Mouse (Mus musculus) small intestine, adult 2 months (tissue): ENCODE results near the gene Bms1.

ENCODE experiments used
- CTCF ChIP-seq: fragments of 200-500 bp; IDR thresholded peaks from 2 replicates; pipeline ENCODE4 v1.5.1; 2012; ENCODE audit warnings: low read depth, mild to moderate bottlenecking, control low read depth, inconsistent platforms, low read length, moderate library complexity, mixed read lengths; ENCODE audit not compliant: insufficient replicate concordance, insufficient read length; ENCODE audit errors: extremely low read depth
- POLR2A ChIP-seq: fragments of 200-500 bp; IDR thresholded peaks from 2 replicates; pipeline ENCODE4 v1.6.1; 2012; ENCODE audit warnings: low read depth, mild to moderate bottlenecking, control low read depth, inconsistent platforms, low read length, moderate library complexity

DNA sequence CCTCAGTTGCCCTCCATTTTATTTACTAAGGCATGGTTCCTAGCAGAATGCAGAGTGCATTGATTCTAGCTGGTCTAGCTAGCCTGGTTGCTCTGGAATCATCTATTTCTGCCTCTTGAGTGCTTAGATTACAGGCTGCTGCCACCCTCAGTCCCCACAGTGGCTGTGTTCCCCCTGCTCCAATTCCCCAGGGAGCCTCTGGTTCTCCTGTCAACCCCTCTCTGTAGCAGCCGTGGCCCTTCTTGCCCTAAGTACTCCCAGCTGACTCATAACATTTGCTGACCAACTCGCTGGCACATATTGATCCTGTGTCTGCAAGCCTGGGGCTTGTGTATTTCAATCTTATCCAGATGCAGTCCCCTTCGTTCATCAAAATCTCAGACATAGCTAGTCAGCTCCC, 53.1 kb downstream of the Bms1 start:
- TF ChIP-seq POLR2A = no peak
- no peak for TF ChIP-seq CTCF
